Mouse (Mus musculus) Muller cell, postnatal 12 days (primary cell): ENCODE data around the gene Ldlrad2.
"Not testable (repeated sequence)": the region's sequence is repeated elsewhere in the genome, so short reads cannot be mapped to it uniquely, and the experiment has no call there.

Experiments used
- DNase-seq: peaks from one replicate; pipeline ENCODE4 v3.0.0-alpha.2; 2015; ENCODE audit errors: inconsistent ontology term

The Ldlrad2 gene

GRCm38 (mm10) chr4:137574469-137574868 lies at the start of gene Ldlrad2:
Gene Ldlrad2, minus strand, starts transcription at chr4:137574569.
- no peak for DNase-seq

DNA sequence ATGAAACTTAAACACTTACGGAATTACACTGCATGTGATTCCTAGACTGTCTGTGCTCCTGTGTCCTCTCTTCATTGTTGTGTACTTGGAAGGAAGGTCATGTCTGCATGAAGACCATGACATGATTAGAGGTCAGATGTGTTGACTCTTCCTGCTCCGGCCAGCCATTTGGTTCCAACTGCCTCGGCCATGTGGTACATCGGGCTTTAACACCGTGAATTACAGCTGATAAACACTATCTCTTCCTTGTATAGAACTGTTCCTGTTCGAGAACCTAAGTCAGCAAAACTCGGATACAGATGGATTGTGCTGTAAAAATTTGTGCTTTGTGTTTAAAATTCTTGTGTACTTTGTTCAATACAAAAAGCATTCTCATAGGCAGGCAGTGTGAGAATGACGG lies 48.5 kb upstream of the Ldlrad2 start:
- DNase-seq = no peak

DNA sequence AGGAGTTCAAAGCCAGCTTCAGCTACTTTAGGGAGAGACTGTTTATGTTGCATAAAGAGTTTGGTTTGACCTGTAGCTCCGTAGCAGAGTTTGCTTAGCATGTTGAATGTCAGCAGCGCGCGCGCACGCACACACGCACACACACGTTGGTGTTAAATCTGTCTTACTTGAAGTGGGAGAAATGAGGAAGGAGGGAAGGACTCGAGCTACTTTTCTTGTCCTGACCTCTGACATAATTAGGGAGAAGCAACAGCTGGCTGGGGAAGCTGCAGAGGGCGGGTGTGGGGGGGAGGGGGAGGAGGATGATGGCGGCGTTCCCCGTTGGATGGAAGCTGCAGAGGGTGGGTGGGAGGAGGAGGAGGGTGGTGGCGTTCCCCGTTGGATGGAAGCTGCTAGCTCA lies 35.9 kb upstream of the Ldlrad2 start:
- no peak for DNase-seq

GRCm38 (mm10) chr4:137609702-137610101 lies 35.3 kb upstream of the Ldlrad2 start:
- DNase-seq = peak; percentile 19

GRCm38 (mm10) chr4:137609281-137609680 lies 34.9 kb upstream of the Ldlrad2 start:
- no peak for DNase-seq

GRCm38 (mm10) chr4:137607023-137607422 lies 32.7 kb upstream of the Ldlrad2 start:
- DNase-seq = no peak

DNA sequence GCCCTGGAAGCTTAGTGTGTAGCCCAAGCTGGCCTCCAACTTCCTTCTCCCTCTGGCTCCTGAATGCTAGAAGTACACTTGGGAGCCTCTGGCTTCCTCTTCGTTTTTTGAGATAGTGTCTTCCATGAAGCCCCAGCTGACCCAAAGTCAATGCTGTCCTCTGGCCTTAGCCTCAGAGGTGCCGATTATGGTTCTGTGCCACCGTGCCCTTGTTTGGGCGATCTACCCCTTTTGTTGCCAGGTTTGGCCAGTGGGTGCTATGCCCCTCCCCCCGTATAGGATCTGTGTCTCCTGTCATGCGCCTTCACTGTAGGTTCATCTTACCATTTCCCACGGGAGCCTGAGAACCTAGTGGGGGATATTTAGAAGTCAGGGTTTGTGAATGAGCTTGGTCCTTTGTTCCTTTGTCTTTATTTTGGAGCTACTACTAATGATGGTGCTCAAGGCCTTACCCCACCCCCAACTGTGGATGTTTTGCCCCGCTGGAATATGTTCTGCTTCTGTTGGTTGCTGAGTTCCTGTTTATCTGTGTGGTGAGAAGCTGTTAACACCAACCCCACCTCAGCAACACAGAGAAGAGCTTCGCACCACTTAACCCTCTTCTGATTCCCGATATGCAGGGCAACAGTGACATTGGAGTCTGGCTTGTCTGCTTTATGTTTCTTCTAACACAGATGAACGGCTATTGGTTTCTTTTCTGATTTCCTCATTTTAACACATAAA lies 29.2 kb upstream of the Ldlrad2 start:
- DNase-seq = no peak

DNA sequence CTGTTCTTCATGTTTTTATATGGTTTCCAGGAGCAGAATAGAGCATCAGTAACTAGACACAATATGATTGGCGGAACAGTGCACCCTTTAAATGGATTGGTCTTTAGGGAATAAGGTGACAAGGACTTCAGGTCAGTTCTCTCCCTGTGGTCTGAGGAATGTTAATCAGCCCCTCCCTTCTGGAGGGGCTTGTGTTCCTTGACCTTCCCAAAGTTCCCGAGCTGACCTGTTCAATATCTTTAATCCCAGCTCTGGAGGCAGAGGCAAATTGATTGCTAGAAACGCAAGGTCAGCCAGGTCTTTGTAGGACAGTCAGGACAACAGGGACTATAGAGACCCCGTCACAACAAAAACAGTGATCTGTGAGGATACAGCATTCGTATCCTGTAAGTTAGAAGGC lies 24.2 kb upstream of the Ldlrad2 start:
- no peak for DNase-seq

DNA sequence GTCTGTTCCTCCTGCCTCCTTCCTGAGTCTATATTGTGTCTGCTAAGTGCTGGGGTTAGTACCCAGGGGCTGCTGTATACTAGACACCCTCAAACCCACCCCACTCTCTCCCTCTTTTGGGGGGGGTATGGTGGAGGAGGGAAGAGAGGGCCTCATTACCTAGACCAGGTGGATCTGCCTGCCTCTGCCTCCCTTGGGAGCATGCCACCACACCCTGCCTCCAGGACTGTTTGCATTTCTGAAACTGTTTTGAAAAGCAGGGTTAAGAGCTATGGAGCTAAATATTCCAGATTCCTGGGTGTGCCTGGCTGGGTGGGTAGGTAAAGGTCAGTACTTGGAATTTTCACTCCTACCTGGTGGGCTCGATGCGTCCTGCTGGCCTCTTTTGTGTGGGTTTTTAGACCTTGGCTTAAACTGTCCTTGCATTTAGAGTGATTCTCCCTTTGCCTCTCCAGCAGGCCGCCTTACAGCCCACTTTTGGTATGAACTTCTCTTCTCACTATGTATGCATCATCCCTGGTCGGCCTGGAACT lies 22.8 kb upstream of the Ldlrad2 start:
- DNase-seq = no peak

GRCm38 (mm10) chr4:137594496-137595270 lies 20.3 kb upstream of the Ldlrad2 start:
- peak; percentile 66 for DNase-seq

- peak; percentile 95 for DNase-seq
Measured at GRCm38 (mm10) chr4:137593601-137594495, 19.5 kb upstream of the Ldlrad2 start, which contains the start of gene Usp48. Gene Usp48, plus strand, starts transcription at chr4:137593755.

GRCm38 (mm10) chr4:137590961-137591360 lies 16.6 kb upstream of the Ldlrad2 start:
- DNase-seq = no peak

GRCm38 (mm10) chr4:137589586-137589985 lies 15.2 kb upstream of the Ldlrad2 start:
- no peak for DNase-seq

DNA sequence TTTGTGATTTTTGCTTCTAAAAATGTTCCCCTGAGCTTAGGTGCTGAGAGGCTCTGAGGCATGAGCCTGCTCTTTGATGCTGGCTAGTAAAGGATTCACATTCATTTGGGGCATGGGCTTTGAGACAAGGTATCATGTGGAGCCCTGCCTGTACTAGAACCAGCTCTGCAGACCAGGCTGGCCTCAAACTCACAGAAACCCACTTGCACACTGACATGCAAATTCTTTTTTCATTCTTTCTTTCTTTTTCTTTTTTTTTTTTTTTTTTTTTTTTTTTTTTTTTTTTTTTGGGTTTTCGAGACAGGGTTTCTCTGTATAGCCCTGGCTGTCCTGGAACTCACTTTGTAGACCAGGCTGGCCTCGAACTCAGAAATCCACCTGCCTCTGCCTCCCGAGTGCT lies 14.7 kb upstream of the Ldlrad2 start:
- DNase-seq = not testable (repeated sequence)

- DNase-seq = no peak
Measured at GRCm38 (mm10) chr4:137581815-137582214, 7.4 kb upstream of the Ldlrad2 start.

GRCm38 (mm10) chr4:137580299-137580698 lies 5.9 kb upstream of the Ldlrad2 start:
- no peak for DNase-seq

DNA sequence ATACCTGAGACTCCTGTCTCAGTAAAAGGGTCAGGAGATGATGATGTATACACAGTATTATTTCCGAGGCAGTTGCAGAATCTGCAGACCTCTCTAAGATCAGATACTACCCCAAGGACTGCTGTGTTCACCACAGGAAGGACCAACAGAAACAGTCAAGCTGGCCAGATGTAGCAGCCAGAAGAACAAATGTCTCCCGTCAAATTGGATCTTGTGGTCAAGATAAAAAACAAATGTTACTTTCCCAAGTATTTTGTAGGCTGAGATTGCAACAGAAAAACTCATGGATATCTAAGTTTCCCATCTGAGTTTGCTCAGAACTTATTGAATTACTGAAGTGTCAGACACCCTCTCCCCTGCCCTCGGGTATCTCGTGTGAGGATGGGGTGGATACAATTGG lies 5.4 kb upstream of the Ldlrad2 start:
- no peak for DNase-seq

DNA sequence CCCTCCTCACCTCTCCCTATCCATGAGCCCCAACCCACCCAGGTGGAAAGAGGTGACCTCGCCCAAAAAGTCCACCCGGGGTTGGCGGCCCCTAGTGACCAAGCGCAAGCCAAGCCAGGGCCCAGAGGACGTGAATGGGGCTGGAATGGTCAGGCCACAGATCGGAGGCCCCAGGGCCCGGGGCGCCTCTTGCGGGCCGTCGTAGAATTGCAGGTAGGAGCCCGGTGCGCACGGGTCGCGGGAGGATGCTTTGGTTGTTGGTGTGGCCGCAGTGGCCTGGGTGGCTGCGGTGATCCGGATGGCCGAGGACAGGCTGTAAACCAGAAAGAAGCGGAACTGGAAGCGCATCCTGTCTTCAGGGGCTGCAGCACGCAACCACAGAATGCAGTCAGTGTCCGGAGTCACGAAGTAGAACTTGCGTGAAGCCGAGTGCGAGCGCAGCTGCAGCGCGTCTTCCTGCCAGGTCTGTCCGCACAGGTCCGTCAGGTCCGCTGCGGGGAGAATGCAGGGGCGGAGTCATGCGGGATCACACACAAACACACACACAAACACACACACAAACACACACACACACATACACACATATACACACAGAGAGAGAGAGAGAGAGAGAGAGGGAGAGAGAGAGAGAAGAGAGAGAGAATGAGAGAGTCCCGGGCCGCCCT lies 3.9 kb upstream of the Ldlrad2 start:
- DNase-seq = peak; percentile 69

GRCm38 (mm10) chr4:137577486-137577885 lies 3.1 kb upstream of the Ldlrad2 start:
- no peak for DNase-seq

GRCm38 (mm10) chr4:137569873-137570272 lies 4.5 kb downstream of the Ldlrad2 start:
- DNase-seq = no peak

- DNase-seq = no peak
Measured at GRCm38 (mm10) chr4:137556673-137557210, 17.6 kb downstream of the Ldlrad2 start.
